Mouse (Mus musculus): ENCODE results near the gene Proser2.

Gene Proser2

DNA sequence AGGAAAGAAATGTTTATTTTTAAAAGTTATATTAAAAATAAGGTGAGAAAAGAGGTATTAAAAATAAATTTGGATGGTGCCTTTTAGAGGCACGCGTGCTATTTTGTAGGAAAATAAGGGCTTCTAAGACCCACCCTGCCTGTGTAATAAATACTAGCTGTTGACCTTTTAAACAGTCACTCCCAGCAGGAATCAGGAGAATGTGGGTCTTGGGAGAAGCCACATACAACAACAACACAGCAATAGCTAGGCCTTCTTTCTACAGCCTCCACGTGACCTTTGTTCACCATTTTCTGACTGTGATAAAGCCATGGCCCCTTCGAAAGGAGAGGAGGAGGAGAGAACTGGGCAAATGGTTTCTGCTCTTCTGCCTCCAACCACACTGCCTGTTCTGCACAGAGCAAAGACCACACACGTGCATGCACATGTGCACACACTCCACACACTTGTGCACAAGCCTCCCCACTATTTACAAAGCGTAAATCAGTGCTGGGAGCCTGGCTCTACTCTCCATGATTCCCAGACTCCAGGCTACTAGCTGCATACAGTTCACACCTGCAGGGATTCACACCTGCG, 57.2 kb downstream of the Proser2 start:
- DNase-seq (ENCODE audit: low spot score) = no peak

DNA sequence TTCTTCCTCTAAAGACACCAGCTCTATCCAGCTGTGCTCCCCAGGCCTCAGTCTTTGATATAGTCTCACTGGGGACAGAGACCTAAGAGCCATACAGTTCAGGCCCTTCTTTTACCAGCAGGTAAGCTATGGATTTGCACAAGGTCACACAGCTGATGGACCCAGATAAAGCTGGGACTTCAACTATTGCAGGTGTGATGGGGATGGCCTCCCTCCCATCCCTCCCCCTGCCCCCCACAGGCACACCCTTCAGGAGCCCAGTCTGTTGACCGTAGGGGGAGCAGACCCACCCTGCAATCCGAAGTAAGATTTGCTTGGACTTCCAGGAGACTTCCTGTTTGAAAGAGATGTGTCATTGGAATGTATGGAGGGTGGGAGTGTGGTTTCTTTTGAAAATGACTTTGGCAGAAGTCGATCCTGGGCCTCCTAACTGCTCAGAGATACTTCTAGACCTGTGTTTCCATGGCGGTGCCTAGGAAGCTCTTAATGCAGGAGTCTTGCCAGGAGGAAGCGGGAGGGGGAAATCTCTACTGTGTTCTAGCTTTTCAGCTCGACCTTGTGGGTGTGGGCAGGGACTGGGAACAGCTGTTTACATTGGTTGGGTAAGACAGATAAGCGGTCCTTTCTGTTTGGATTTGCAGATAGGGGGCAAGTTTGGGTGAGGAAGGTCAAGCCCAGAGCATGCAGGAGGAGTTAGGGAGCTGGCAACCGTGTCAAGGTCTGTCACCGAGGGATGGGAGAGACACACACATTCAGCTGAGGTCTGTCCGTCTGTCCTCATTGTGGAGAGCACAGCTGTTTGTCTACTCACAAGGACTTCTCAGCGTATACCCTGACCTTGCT, 58.2 kb downstream of the Proser2 start:
- peak; percentile 56 for DNase-seq (ENCODE audit: low spot score)

DNA sequence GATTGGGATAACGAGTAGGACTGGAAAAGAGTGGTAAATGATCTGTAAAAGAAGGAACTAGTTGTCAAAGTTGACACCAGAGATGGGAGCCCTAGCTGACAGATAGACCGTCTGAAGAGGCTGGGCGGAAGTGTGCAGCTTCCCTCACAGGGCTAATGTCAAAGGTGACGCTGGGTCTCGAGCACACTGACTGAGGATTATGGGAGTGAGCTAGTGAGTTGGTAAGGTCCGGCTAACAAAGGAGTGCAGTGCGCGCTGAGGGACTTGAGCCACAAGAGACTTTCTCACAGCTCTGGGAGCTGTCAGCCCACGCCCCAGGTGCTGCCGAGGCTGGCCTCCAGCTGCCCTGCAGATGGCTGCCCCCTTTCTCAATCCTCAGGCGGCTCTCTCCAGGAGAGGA, 59.1 kb downstream of the Proser2 start:
- no peak for DNase-seq (ENCODE audit: low spot score)

DNA sequence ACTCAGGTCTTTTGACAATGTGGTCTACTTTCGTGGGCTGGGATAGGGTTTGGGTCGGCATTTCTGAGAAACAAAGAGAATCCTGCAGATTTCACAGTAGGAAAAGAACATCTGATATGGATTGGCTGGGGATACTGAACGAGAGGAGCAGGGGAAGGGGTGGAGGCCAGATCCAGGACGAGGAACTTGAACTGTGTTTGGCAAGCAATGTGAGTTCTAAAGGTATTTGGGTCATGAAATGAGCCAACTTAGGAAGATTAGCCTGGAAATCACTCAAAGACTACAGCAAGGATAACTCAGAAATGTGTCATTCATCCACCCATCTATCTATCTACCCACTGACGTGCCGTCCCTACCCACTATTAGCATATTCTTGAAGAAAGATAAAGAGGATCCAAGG, 62.7 kb downstream of the Proser2 start:
- no peak for DNase-seq (ENCODE audit: low spot score)

DNA sequence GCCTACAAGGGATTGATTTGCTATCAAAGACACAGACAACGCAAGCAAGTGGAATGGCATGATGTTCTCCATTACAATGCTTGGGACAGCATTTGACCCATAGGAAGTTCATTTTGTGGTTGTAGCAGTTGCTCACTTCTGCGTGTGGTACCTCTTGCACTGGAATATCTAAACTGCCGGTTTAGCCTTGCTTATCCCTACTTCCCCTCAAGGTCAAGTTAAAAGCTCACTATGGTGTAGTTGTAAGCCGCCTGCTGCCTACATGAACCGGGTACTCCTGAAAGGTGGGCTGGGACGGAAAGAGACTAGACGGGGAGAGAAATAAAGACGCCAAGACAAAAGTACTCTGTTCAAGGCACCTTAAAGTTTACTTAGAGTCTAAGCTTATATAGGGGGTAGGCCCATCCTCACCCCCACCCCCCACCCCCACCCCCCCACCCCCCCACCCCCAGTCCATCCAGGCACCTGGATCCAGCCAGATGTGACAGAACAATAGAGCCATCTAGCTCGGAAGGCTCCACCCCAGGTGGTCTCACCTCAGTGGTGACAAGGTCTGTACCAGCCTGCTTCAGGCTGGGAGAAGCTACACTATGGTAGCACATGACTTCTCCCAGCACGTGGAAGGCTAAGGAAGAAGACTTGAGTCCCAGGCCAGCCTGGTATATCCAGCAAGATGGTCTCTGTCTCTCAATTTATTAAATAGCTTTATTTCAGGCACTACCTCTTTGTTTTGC, 69.8 kb downstream of the Proser2 start:
- no peak for DNase-seq (ENCODE audit: low spot score)

DNA sequence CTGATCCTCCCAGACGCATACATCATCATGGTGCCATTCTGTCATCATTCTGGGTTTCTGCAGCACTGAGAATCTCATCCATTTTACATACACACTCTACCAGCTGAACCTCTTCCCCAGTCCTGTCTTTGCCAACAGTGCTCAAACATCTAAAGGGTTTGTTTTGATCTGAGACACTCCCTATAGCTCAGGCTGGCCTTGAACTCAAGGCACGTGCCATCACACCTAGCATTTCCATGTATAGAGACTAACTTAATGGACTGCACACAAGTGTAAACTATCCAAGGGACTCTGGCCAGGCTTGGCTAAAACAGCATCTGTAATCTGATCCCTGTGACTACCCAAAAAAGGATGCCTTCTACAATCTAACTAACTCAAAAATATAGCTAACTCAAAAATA, 70.7 kb downstream of the Proser2 start:
- no peak for DNase-seq (ENCODE audit: low spot score)

DNA sequence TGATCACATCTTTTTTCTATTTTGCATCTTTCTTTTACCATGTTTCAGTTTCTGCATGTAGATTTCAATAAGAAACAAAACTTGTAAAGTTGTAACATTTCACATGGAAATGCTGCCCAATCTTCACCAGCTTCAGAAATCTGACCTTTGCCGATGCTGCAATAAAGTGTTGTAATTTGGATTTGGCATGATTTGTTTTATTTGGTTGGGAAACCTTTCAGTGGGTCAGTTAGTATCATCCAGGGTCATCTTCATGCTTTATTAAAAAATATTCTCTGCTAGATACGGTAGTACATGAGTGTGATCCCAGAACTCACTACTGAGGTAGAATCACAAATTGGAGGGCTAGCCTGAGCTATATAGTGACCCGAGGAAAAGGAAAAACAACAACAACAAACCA, 73.5 kb downstream of the Proser2 start:
- DNase-seq (ENCODE audit: low spot score) = no peak

- no peak for DNase-seq (ENCODE audit: low spot score)
Observed at GRCm38 (mm10) chr2:6055466-6055865, 74.5 kb downstream of the Proser2 start.

DNA sequence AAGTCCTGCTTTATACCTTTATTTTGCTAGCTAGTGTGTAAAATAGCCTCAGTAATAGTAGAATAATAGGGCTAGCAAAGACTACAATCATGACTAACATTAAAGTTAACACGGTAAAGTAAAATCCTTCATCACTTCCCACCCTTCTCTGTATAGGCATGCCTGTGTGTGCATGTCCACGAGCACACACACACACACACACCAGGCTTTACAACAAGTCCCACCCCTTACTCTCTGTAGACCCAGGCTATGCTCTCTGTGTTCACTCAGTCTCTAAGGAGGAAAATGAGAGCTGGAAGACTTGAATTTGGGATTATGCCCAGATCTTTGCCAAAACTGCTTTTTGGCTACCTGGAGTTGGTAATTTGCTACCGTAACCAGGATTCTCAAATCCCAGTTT, 81.0 kb downstream of the Proser2 start:
- DNase-seq (ENCODE audit: low spot score) = no peak

- DNase-seq (ENCODE audit: low spot score) = no peak
Observed at GRCm38 (mm10) chr2:6048570-6048969, 81.4 kb downstream of the Proser2 start.

All from urinary bladder, postnatal 14 days (tissue).